Mouse (Mus musculus) kidney, embryonic 15.5 days (tissue): Measurements from ENCODE around the gene Dock2. TPM values are rescaled to one million over a fixed set of nuclear protein-coding genes. Genes with fewer than 3 reads are reported as not detected.

Experiments
- ATAC-seq: fragments of 200-750 bp; cut with Nextera tagmentation; replicated peaks from 2 replicates; pipeline ENCODE4 v1.8.0; 2017; ENCODE audit warnings: moderate TSS enrichment; ENCODE audit not compliant: low FRiP score
- H3K27ac ChIP-seq: fragments of 300-500 bp; sonication (generic); 2 replicates; pipeline ENCODE4 v1.5.1; 2015; ENCODE audit warnings: mild to moderate bottlenecking, inconsistent platforms
- H3K27me3 ChIP-seq: fragments of 300-500 bp; sonication (generic); 2 replicates; pipeline ENCODE4 v1.6.1; 2015; ENCODE audit warnings: inconsistent platforms
- H3K36me3 ChIP-seq: fragments of 300-500 bp; sonication (generic); 2 replicates; pipeline ENCODE4 v1.6.1; 2015; ENCODE audit warnings: inconsistent platforms
- H3K4me1 ChIP-seq: fragments of 300-500 bp; sonication (generic); 2 replicates; pipeline ENCODE4 v1.6.1; 2015; ENCODE audit warnings: inconsistent platforms
- H3K4me2 ChIP-seq: fragments of 300-500 bp; sonication (generic); 2 replicates; pipeline ENCODE4 v1.6.1; 2015; ENCODE audit warnings: moderate library complexity, mild to moderate bottlenecking, inconsistent platforms
- H3K4me3 ChIP-seq: fragments of 300-500 bp; sonication (generic); replicated peaks from 2 replicates; pipeline ENCODE4 v1.5.1; 2015; ENCODE audit warnings: mild to moderate bottlenecking, inconsistent platforms
- H3K9ac ChIP-seq: fragments of 300-500 bp; sonication (generic); 2 replicates; pipeline ENCODE4 v1.6.1; 2015; ENCODE audit warnings: mild to moderate bottlenecking, inconsistent platforms
- H3K9me3 ChIP-seq: fragments of 300-500 bp; sonication (generic); replicated peaks from 2 replicates; pipeline ENCODE4 v1.6.1; 2016; ENCODE audit warnings: inconsistent platforms
- WGBS: fragments of 180-500 bp; shearing (Covaris S2); methylation state at CpG from one replicate; pipeline ENCODE4 v1.1.7; 2015; ENCODE audit warnings: mixed read lengths; 5-methylcytosine and 5-hydroxymethylcytosine counted together
- polyA plus RNA-seq: library from polyadenylated mRNA; unstranded; fragments of >200 nt; fragmentation: Nextera tagmentation; extraction: Ambion mirVana; gene quantifications from 2 replicates; pipeline ENCODE4 v1.2.1, GENCODE M21; 2015

Dock2 gene
- polyA plus RNA-seq, 1 experiment from 2014 or later, result 1.1 TPM

- Histone ChIP-seq H3K4me1 (no peaks in the 10 kb centered on the region), H3K36me3 (no peaks in the 10 kb centered on the region), H3K4me2 (no peak overlapping the region), H3K27ac (no peak overlapping the region), H3K27me3 (no peaks in the 10 kb centered on the region), H3K9me3 (no peaks in the 10 kb centered on the region), H3K9ac (no peak overlapping the region), H3K4me3 (no peak overlapping the region)
- WGBS, result 72% methylated on average over 8 of the region's 8 CpGs
- no peak for ATAC-seq
These were observed 919 bp downstream of the Dock2 start for GRCm38 (mm10) chr11:34782516-34783430.

DNA sequence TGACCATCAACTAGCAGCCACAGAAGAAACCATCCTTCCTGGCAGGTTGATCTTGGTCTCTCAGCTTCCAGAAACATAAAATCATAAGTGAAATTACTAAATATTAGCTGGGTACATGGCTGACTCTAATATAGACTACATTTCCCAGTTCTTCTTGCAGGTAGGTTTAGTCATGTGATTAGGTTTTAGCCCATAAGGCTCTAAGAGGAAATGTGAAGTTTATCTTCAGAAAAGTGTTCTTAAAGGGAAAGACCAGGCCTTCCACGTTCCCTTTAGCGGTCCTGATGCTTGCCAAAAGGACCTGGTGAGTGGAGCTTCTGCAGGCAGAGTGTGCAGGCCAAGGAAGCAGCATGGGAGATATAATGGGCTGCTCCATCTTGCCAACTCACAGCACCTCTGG lies 2.9 kb downstream of the Dock2 start:
- no peak overlapping the region for H3K4me2 ChIP-seq
- H3K4me1 ChIP-seq, result no peaks in the 10 kb centered on the region
- no peak overlapping the region for H3K27ac ChIP-seq
- 86% methylated on average over 2 of the region's 2 CpGs for WGBS
- no peak for ATAC-seq
- H3K4me3 ChIP-seq, result no peak overlapping the region
- no peaks in the 10 kb centered on the region for H3K9me3 ChIP-seq
- no peak overlapping the region for H3K9ac ChIP-seq
- H3K36me3 ChIP-seq, result no peaks in the 10 kb centered on the region
- H3K27me3 ChIP-seq, result no peaks in the 10 kb centered on the region

- Histone ChIP-seq H3K9me3 (no peaks in the 10 kb centered on the region), H3K9ac (no peak overlapping the region), H3K36me3 (no peaks in the 10 kb centered on the region), H3K4me1 (no peaks in the 10 kb centered on the region), H3K4me3 (no peak overlapping the region), H3K27me3 (no peaks in the 10 kb centered on the region), H3K27ac (no peak overlapping the region), H3K4me2 (no peak overlapping the region)
- no peak for ATAC-seq
- 75% methylated on average over 4 of the region's 4 CpGs for WGBS
These were observed 3.7 kb downstream of the Dock2 start for GRCm38 (mm10) chr11:34779966-34780365.

DNA sequence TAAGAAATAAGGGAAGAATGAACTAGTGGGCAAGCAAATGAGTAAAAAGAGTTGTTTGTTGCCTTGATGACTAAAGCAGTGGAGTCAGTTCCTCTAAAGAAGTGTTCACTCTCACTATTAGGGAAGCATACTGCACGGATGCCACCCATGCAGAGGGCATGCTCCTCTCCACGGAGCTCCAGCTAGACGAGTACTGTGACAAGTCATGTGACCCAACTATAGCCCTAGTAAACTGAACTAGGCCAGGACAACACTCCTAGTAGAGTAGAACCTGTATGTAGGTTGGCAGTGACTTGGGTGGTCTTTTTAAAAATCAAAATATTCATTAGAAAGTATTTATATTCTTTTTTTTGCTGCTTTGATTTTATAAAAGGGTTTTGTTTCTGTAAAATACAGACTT lies 5.3 kb downstream of the Dock2 start:
- Histone ChIP-seq H3K4me1 (no peaks in the 10 kb centered on the region), H3K27me3 (no peaks in the 10 kb centered on the region), H3K36me3 (no peaks in the 10 kb centered on the region), H3K9me3 (no peaks in the 10 kb centered on the region), H3K9ac (no peak overlapping the region), H3K4me2 (no peak overlapping the region), H3K27ac (no peak overlapping the region), H3K4me3 (no peak overlapping the region)
- WGBS, result 84% methylated on average over 3 of the region's 3 CpGs
- no peak for ATAC-seq

DNA sequence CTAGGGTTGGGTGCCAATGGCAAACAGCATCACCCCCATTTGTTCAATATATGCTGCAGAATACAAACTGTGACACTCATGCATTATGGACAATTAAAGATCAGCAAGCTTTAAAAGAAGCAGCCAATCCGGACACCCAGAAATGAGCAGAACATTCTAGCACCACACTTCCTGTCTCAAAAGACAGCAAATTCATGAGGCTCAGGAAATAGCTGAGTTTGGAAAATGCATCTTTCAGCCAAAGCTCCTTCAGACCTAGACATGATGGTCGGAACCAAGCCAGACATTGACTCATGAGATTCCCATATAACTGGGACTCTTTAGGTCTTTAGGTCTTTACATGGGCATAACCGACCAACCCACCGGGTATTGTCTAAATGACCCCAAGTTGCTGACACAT lies 6.2 kb downstream of the Dock2 start:
- Histone ChIP-seq H3K36me3 (no peaks in the 10 kb centered on the region), H3K4me1 (no peaks in the 10 kb centered on the region), H3K9ac (no peak overlapping the region), H3K4me3 (no peak overlapping the region), H3K4me2 (no peak overlapping the region), H3K27ac (no peak overlapping the region), H3K27me3 (no peaks in the 10 kb centered on the region), H3K9me3 (no peaks in the 10 kb centered on the region)
- no peak for ATAC-seq
- WGBS, result 92% methylated on average over 4 of the region's 4 CpGs

- Histone ChIP-seq H3K9me3 (no peaks in the 10 kb centered on the region), H3K4me3 (no peak overlapping the region), H3K4me2 (no peak overlapping the region), H3K9ac (no peak overlapping the region), H3K36me3 (no peaks in the 10 kb centered on the region), H3K4me1 (no peaks in the 10 kb centered on the region), H3K27me3 (no peaks in the 10 kb centered on the region), H3K27ac (no peak overlapping the region)
- whole genome bisulfite sequencing, result 43% methylated on average over 2 of the region's 2 CpGs
- ATAC-seq, result no peak
These were observed 7.6 kb downstream of the Dock2 start for GRCm38 (mm10) chr11:34776054-34776453.

DNA sequence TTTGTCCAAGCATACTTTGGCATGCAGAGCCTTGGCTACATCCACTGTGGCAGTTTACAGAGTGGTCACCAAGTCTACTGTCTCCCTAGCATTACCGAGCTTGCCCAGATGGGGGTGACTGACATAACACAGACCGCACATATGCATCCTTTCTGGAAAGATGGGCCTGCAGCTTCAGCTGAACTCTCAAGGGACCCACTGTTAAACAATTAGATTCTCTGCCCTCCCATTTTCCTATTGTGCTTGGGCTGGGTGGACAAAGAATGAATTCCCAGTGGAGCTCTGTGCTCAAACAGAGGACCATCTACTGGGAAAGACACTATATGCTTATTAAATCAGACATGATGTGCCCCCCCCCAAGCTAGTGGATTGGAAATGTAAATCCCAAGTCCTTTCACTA lies 9.1 kb downstream of the Dock2 start:
- H3K4me1 ChIP-seq, result no peaks in the 10 kb centered on the region
- WGBS, result 72% methylated on average over 2 of the region's 2 CpGs
- no peak overlapping the region for H3K4me3 ChIP-seq
- no peaks in the 10 kb centered on the region for H3K9me3 ChIP-seq
- H3K4me2 ChIP-seq, result no peak overlapping the region
- no peak overlapping the region for H3K27ac ChIP-seq
- no peak overlapping the region for H3K9ac ChIP-seq
- H3K36me3 ChIP-seq, result no peaks in the 10 kb centered on the region
- H3K27me3 ChIP-seq, result no peaks in the 10 kb centered on the region
- no peak for ATAC-seq

DNA sequence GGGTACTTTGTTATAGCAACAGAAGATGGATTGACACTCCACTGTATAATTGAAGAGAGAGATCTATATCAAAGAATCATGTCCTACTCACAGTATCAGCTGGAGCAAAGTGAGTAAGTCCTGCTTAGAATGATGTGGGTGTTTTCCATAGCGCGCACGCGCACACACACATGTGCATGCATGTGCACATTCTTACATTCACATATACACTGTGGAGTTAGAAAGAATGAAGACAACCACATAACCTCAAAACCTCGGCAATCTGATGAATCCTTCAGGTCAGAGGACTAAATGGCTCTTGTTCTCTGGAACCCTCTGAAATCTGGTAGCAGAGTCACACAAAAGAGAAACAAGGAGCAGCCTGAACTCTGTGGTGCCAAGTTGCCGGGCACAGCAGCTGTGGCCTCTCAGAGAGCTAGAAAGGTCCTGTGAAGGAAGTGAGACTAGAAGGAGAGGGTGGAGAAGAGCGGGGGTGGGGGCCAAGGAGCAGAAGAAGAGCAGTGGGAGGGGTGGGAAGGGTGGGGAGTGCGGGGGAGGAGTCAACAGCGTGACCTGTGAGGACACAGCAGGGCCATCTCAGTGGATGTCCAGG lies 10.3 kb downstream of the Dock2 start:
- H3K9ac ChIP-seq, result no peak overlapping the region
- no peak overlapping the region for H3K27ac ChIP-seq
- 81% methylated on average over 9 of the region's 9 CpGs for WGBS
- H3K27me3 ChIP-seq, result no peaks in the 10 kb centered on the region
- no peaks in the 10 kb centered on the region for H3K9me3 ChIP-seq
- H3K4me3 ChIP-seq, result no peak overlapping the region
- ATAC-seq, result no peak
- no peak overlapping the region for H3K4me2 ChIP-seq
- no peaks in the 10 kb centered on the region for H3K36me3 ChIP-seq
- no peaks in the 10 kb centered on the region for H3K4me1 ChIP-seq

- H3K36me3 ChIP-seq, result no peaks in the 10 kb centered on the region
- H3K9me3 ChIP-seq, result no peaks in the 10 kb centered on the region
- H3K27ac ChIP-seq, result no peak overlapping the region
- no peak overlapping the region for H3K4me2 ChIP-seq
- ATAC-seq, result peak; percentile 49; the same call in 1 of the 2 replicates
- H3K4me3 ChIP-seq, result no peak overlapping the region
- no peaks in the 10 kb centered on the region for H3K27me3 ChIP-seq
- no peaks in the 10 kb centered on the region for H3K4me1 ChIP-seq
- H3K9ac ChIP-seq, result no peak overlapping the region
- 55% methylated on average over 12 of the region's 12 CpGs for WGBS
These were observed 12.3 kb downstream of the Dock2 start for GRCm38 (mm10) chr11:34771221-34771986.

DNA sequence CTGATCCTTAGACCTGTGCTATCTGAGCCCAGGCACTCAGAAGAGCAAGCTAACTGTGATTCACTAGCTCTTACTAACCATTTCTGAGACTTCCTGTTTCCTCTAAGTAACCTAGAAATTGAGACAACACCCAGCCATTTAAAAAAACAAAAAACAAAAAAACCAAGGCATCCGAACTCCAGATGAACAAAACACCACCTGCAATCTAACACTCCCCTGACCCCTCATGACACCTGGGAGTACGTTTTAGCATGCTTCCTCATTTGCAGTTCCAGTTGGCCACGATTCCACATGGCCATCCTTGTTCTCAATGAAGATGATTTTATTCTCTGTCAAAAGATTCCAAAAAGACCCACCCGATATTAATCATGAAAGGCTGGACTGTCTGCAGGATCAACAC lies 13.0 kb downstream of the Dock2 start:
- Histone ChIP-seq H3K4me2 (no peak overlapping the region), H3K4me1 (no peaks in the 10 kb centered on the region), H3K9me3 (no peaks in the 10 kb centered on the region), H3K9ac (no peak overlapping the region), H3K36me3 (no peaks in the 10 kb centered on the region), H3K4me3 (no peak overlapping the region), H3K27ac (no peak overlapping the region), H3K27me3 (no peaks in the 10 kb centered on the region)
- ATAC-seq, result no peak
- 40% methylated on average over 4 of the region's 4 CpGs for WGBS

DNA sequence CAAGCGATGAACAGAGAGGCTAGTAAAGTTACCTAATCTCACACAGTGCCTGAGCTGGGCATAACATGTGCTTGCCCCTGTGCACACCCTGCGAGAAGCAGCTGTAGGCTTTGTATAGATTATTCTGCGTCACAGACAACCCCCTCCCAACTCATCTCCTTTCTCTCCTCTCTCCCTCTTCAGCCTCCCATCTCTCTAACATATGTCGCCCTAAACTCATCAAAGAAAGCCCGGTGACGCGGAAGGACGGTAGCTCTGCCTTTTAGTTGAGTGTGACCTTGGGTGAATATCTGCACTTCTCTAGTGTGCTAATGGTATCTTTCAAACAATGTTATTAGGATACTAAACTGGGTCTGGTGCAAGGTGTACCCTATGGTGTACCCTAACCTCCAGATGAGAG lies 13.7 kb downstream of the Dock2 start:
- H3K4me2 ChIP-seq, result no peak overlapping the region
- H3K9ac ChIP-seq, result no peak overlapping the region
- 90% methylated on average over 8 of the region's 8 CpGs for WGBS
- no peak overlapping the region for H3K4me3 ChIP-seq
- H3K27ac ChIP-seq, result no peak overlapping the region
- ATAC-seq, result no peak
- no peaks in the 10 kb centered on the region for H3K36me3 ChIP-seq
- H3K4me1 ChIP-seq, result no peaks in the 10 kb centered on the region
- H3K9me3 ChIP-seq, result no peaks in the 10 kb centered on the region
- H3K27me3 ChIP-seq, result no peaks in the 10 kb centered on the region

GRCm38 (mm10) chr11:34769396-34769795 lies 14.3 kb downstream of the Dock2 start:
- WGBS, result 94% methylated on average over 2 of the region's 2 CpGs
- H3K27me3 ChIP-seq, result no peaks in the 10 kb centered on the region
- ATAC-seq, result no peak
- no peak overlapping the region for H3K9ac ChIP-seq
- H3K4me1 ChIP-seq, result no peaks in the 10 kb centered on the region
- no peaks in the 10 kb centered on the region for H3K9me3 ChIP-seq
- H3K4me3 ChIP-seq, result no peak overlapping the region
- no peak overlapping the region for H3K27ac ChIP-seq
- H3K4me2 ChIP-seq, result no peak overlapping the region
- H3K36me3 ChIP-seq, result no peaks in the 10 kb centered on the region
